Mouse (Mus musculus) forebrain, embryonic 10.5 days (tissue): ENCODE data around the gene Zbtb38. TPM values are rescaled to one million over a fixed set of nuclear protein-coding genes. Genes with fewer than 3 reads are reported as not detected.

Experiments used
- DNase-seq: peaks from one replicate; pipeline ENCODE4 v3.0.0-alpha.2; 2017; ENCODE audit warnings: low spot score; ENCODE audit errors: extremely low spot score
- H3K27ac ChIP-seq: fragments of 300-500 bp; sonication (generic); 2 replicates; pipeline ENCODE4 v1.5.1; 2016; ENCODE audit warnings: mild to moderate bottlenecking
- H3K27me3 ChIP-seq: fragments of 300-500 bp; sonication (generic); 2 replicates; pipeline ENCODE4 v1.6.1; 2016; ENCODE audit warnings: mild to moderate bottlenecking; ENCODE audit not compliant: poor library complexity, severe bottlenecking
- H3K36me3 ChIP-seq: fragments of 300-500 bp; sonication (generic); replicated peaks from 2 replicates; pipeline ENCODE4 v1.6.1; 2016; ENCODE audit warnings: mild to moderate bottlenecking, moderate library complexity
- H3K4me1 ChIP-seq: fragments of 300-500 bp; sonication (generic); 2 replicates; pipeline ENCODE4 v1.6.1; 2016
- H3K4me3 ChIP-seq: fragments of 300-500 bp; sonication (generic); 2 replicates; pipeline ENCODE4 v1.5.1; 2016; ENCODE audit warnings: mild to moderate bottlenecking, moderate library complexity
- H3K9me3 ChIP-seq: fragments of 300-500 bp; sonication (generic); 2 replicates; pipeline ENCODE4 v1.6.1; 2016; ENCODE audit warnings: mild to moderate bottlenecking, moderate library complexity
- WGBS: fragments of 180-500 bp; shearing (Covaris S2); methylation state at CpG from one replicate; pipeline ENCODE4 v1.1.7; 2016; 5-methylcytosine and 5-hydroxymethylcytosine counted together
- polyA plus RNA-seq: library from polyadenylated mRNA; unstranded; fragments of >200 nt; fragmentation: Nextera tagmentation; extraction: Ambion mirVana; gene quantifications from 2 replicates; pipeline ENCODE4 v1.2.1, GENCODE M21; 2016

Gene Zbtb38
- polyA plus RNA-seq, 1 experiment from 2014 or later = 9.4 TPM

- no peak for DNase-seq
- H3K4me1 ChIP-seq = peaks cover 20% of the 10 kb centered on the region
- H3K36me3 ChIP-seq = no peaks in the 10 kb centered on the region
- no peak overlapping the region for H3K27ac ChIP-seq
- no peaks in the 10 kb centered on the region for H3K9me3 ChIP-seq
- 91% methylated on average over 11 of the region's 11 CpGs for WGBS
- 0 out of 2 replicates have a peak, but pooled peaks cover 4% of the 10 kb centered on the region for H3K27me3 ChIP-seq
- H3K4me3 ChIP-seq = no peak overlapping the region
Measured at GRCm38 (mm10) chr9:96755761-96756160, 3.1 kb upstream of the Zbtb38 start.

- H3K4me1 ChIP-seq = peaks cover 20% of the 10 kb centered on the region
- DNase-seq = no peak
- no peaks in the 10 kb centered on the region for H3K36me3 ChIP-seq
- no peak overlapping the region for H3K4me3 ChIP-seq
- H3K27me3 ChIP-seq = 0 out of 2 replicates have a peak, but pooled peaks cover 4% of the 10 kb centered on the region
- 53% methylated on average over 1 of the region's 1 CpGs for WGBS
- no peaks in the 10 kb centered on the region for H3K9me3 ChIP-seq
- no peak overlapping the region for H3K27ac ChIP-seq
Measured at GRCm38 (mm10) chr9:96754625-96754969, 2.0 kb upstream of the Zbtb38 start.

GRCm38 (mm10) chr9:96753921-96754624 is 1.4 kb upstream of the Zbtb38 start:
- no peaks in the 10 kb centered on the region for H3K36me3 ChIP-seq
- DNase-seq = no peak
- 86% methylated on average over 11 of the region's 11 CpGs for WGBS
- H3K9me3 ChIP-seq = no peaks in the 10 kb centered on the region
- no peak overlapping the region for H3K4me3 ChIP-seq
- H3K27me3 ChIP-seq = 0 out of 2 replicates have a peak, but pooled peaks cover 4% of the 10 kb centered on the region
- H3K4me1 ChIP-seq = peaks cover 17% of the 10 kb centered on the region
- peak overlapping the region; percentile 9; the same call in 1 of the 2 replicates for H3K27ac ChIP-seq

GRCm38 (mm10) chr9:96753392-96753791 is 761 bp upstream of the Zbtb38 start:
- no peak for DNase-seq
- no peaks in the 10 kb centered on the region for H3K36me3 ChIP-seq
- H3K9me3 ChIP-seq = no peaks in the 10 kb centered on the region
- H3K27ac ChIP-seq = peak overlapping the region; percentile 9; the same call in 1 of the 2 replicates
- peaks cover 13% of the 10 kb centered on the region for H3K4me1 ChIP-seq
- H3K4me3 ChIP-seq = no peak overlapping the region
- 0 out of 2 replicates have a peak, but pooled peaks cover 4% of the 10 kb centered on the region for H3K27me3 ChIP-seq
- 94% methylated on average over 8 of the region's 8 CpGs for WGBS

- DNase-seq = no peak
- H3K27me3 ChIP-seq = 0 out of 2 replicates have a peak, but pooled peaks cover 4% of the 10 kb centered on the region
- WGBS = 92% methylated on average over 15 of the region's 15 CpGs
- H3K4me1 ChIP-seq = peaks cover 13% of the 10 kb centered on the region
- H3K4me3 ChIP-seq = no peak overlapping the region
- H3K9me3 ChIP-seq = no peaks in the 10 kb centered on the region
- peak overlapping the region; percentile 74; the same call in 1 of the 2 replicates for H3K27ac ChIP-seq
- no peaks in the 10 kb centered on the region for H3K36me3 ChIP-seq
Measured at GRCm38 (mm10) chr9:96751821-96752602, 619 bp downstream of the Zbtb38 start.

GRCm38 (mm10) chr9:96750636-96751035 is 2.0 kb downstream of the Zbtb38 start:
- Histone ChIP-seq H3K36me3 (no peaks in the 10 kb centered on the region), H3K9me3 (no peaks in the 10 kb centered on the region), H3K4me3 (no peak overlapping the region), H3K27ac (no peak overlapping the region), H3K27me3 (0 out of 2 replicates have a peak, but pooled peaks cover 4% of the 10 kb centered on the region), H3K4me1 (peaks cover 13% of the 10 kb centered on the region)
- 97% methylated on average over 11 of the region's 11 CpGs for WGBS
- no peak for DNase-seq

GRCm38 (mm10) chr9:96746527-96746926 is 6.1 kb downstream of the Zbtb38 start:
- DNase-seq = no peak
- Histone ChIP-seq H3K36me3 (0 out of 2 replicates have a peak, but pooled peaks cover 3% of the 10 kb centered on the region), H3K4me3 (no peak overlapping the region), H3K4me1 (no peaks in the 10 kb centered on the region), H3K27ac (no peak overlapping the region), H3K27me3 (no peaks in the 10 kb centered on the region), H3K9me3 (no peaks in the 10 kb centered on the region)
- WGBS = 95% methylated on average over 9 of the region's 9 CpGs

- WGBS = 90% methylated on average over 2 of the region's 2 CpGs
- Histone ChIP-seq H3K27me3 (0 out of 2 replicates have a peak, but pooled peaks cover 3% of the 10 kb centered on the region), H3K9me3 (no peaks in the 10 kb centered on the region), H3K36me3 (0 out of 2 replicates have a peak, but pooled peaks cover 3% of the 10 kb centered on the region), H3K4me1 (peaks cover 10% of the 10 kb centered on the region), H3K27ac (no peak overlapping the region), H3K4me3 (no peak overlapping the region)
- DNase-seq = no peak
Measured at GRCm38 (mm10) chr9:96744909-96745308, 7.7 kb downstream of the Zbtb38 start.

GRCm38 (mm10) chr9:96741365-96742085 is 11.1 kb downstream of the Zbtb38 start:
- Histone ChIP-seq H3K4me1 (peaks cover 14% of the 10 kb centered on the region), H3K27me3 (0 out of 2 replicates have a peak, but pooled peaks cover 3% of the 10 kb centered on the region), H3K27ac (peak overlapping the region; percentile 35; the same call in 1 of the 2 replicates), H3K36me3 (0 out of 2 replicates have a peak, but pooled peaks cover 3% of the 10 kb centered on the region), H3K4me3 (no peak overlapping the region), H3K9me3 (no peaks in the 10 kb centered on the region)
- WGBS = 80% methylated on average over 17 of the region's 17 CpGs
- no peak for DNase-seq

GRCm38 (mm10) chr9:96740712-96741364 is 11.8 kb downstream of the Zbtb38 start:
- Histone ChIP-seq H3K4me1 (peaks cover 14% of the 10 kb centered on the region), H3K9me3 (no peaks in the 10 kb centered on the region), H3K4me3 (no peak overlapping the region), H3K27me3 (0 out of 2 replicates have a peak, but pooled peaks cover 3% of the 10 kb centered on the region), H3K36me3 (0 out of 2 replicates have a peak, but pooled peaks cover 3% of the 10 kb centered on the region), H3K27ac (peak overlapping the region; percentile 35)
- no peak for DNase-seq
- WGBS = 69% methylated on average over 15 of the region's 15 CpGs

GRCm38 (mm10) chr9:96739808-96740711 is 12.6 kb downstream of the Zbtb38 start:
- H3K27ac ChIP-seq = no peak overlapping the region
- WGBS = 93% methylated on average over 22 of the region's 22 CpGs
- H3K4me3 ChIP-seq = no peak overlapping the region
- H3K4me1 ChIP-seq = peaks cover 14% of the 10 kb centered on the region
- H3K36me3 ChIP-seq = 0 out of 2 replicates have a peak, but pooled peaks cover 3% of the 10 kb centered on the region
- H3K9me3 ChIP-seq = no peaks in the 10 kb centered on the region
- 0 out of 2 replicates have a peak, but pooled peaks cover 3% of the 10 kb centered on the region for H3K27me3 ChIP-seq
- DNase-seq = no peak
